Mouse (Mus musculus) bone marrow macrophage, adult 2 months (primary cell): ENCODE measurements around the gene Gm3776. TPM values are rescaled to one million over a fixed set of nuclear protein-coding genes. Genes with fewer than 3 reads are reported as not detected.
"Not testable (repeated sequence)": the region's sequence is repeated elsewhere in the genome, so short reads cannot be mapped to it uniquely, and the experiment has no call there.

Experiments
- H3K27ac ChIP-seq: 2 replicates; pipeline ENCODE4 v1.5.1; 2012; ENCODE audit warnings: low read depth, low read length; ENCODE audit not compliant: insufficient read depth
- H3K4me1 ChIP-seq: 2 replicates; pipeline ENCODE4 v1.6.1; 2012; ENCODE audit warnings: low read length; ENCODE audit not compliant: control insufficient read depth, insufficient read depth
- H3K4me3 ChIP-seq: 2 replicates; pipeline ENCODE4 v1.5.1; 2012; ENCODE audit warnings: mild to moderate bottlenecking, low read length, moderate library complexity; ENCODE audit not compliant: insufficient read depth
- CTCF ChIP-seq: IDR thresholded peaks from 2 replicates; pipeline ENCODE4 v1.5.1; 2012; ENCODE audit warnings: low read depth, mild to moderate bottlenecking, low read length, moderate library complexity
- POLR2A ChIP-seq: IDR thresholded peaks from 2 replicates; pipeline ENCODE4 v1.6.1; 2012; ENCODE audit warnings: mild to moderate bottlenecking, low read depth, low read length, borderline replicate concordance
- polyA plus RNA-seq: library from polyadenylated mRNA; stranded (reverse); fragments of >200 nt; gene quantifications from 2 replicates; pipeline ENCODE4 v1.2.4, GENCODE M21; 2012; ENCODE audit not compliant: missing spikeins, insufficient read depth, insufficient read length

Gene Gm3776
- polyA plus RNA-seq, 1 experiment, result not detected

DNA sequence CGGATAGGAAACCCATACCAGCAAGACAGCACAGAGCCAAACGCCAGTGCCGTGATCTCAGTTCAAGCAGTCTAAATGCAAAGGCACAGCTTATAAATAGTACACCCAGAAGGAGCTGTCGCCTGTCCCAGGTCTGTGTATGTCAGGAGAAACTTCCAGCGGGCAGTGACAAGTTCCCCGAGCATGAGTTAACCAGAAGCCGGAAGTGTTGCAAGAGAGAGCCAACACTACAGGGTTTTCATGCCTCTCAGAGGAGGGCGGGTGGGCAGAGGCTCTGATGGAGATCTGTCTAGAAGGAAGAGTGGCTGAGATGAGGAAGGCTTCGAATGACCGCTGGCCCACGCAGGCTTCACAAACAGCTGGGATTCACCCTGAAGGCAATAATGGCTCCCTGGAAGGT is 31.6 kb upstream of the Gm3776 start:
- Histone ChIP-seq H3K4me3 (no peak overlapping the region), H3K27ac (no peak overlapping the region), H3K4me1 (peaks cover 6% of the 10 kb centered on the region)
- TF ChIP-seq CTCF (no peak), POLR2A (no peak)

DNA sequence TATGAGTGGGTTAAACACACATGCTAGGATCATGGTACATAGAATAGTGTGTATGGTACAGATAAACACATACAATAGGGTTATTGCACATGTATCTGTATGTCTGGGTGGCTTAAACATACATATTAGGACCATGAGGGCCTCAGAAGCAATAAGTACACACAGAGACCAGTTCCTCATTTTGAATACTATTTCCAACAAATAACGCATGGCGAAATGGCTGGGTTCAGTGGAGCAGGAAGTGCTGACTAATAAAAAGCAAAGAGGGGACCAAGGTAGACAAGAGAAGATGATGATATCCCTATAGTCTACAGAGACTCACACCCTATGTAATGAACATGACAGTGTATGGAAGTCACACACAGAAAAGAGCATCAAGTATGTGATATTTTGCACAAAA is 28.8 kb upstream of the Gm3776 start:
- Histone ChIP-seq H3K27ac (no peak overlapping the region), H3K4me3 (no peak overlapping the region), H3K4me1 (peaks cover 6% of the 10 kb centered on the region)
- TF ChIP-seq CTCF (no peak), POLR2A (no peak)

DNA sequence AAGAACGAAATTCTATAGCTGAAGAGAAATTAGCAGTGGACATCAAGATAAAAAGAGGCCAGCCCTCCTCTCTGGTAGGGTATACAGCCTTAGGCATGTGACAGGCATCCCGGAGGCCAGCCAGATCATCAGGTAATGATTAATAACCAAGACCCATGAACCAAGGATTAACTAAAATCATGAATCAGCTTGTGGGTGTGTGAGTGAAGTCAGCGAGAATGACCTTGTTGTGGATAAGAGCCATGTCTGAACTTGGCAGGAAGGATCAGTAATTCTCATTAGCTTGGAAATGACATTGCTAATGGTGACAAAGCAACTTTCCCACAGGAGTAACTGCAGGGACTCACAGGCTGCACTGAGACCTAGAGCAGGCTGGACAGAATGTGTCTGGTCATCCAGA is 27.3 kb upstream of the Gm3776 start:
- H3K27ac ChIP-seq, H3K4me3 ChIP-seq, H3K4me1 ChIP-seq: not testable (repeated sequence)

DNA sequence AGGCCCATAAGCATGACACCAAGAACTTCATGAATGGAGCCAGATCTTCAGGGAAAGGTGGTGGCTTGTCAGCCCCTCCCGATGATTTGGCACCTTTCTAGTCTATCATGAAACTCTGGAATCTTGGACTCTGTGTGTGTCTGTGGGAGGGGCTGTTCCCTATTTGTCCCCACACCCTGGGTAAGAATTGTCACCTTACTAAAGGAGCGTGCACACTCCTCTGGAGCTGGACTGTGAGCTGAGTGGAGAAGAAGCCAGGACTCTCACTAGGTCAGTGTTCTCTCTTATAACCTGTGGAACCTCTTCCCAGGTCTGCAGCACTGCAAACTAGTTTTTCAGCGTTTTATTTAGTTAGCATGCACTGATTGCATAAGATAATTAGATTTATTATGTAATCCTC is 26.5 kb upstream of the Gm3776 start, which contains the start of gene Gsta1:
Gene Gsta1 (plus strand): TSS at position 196 of the 400 bp plus-strand sequence.
- not testable (repeated sequence) for H3K4me1 ChIP-seq, H3K27ac ChIP-seq, H3K4me3 ChIP-seq

DNA sequence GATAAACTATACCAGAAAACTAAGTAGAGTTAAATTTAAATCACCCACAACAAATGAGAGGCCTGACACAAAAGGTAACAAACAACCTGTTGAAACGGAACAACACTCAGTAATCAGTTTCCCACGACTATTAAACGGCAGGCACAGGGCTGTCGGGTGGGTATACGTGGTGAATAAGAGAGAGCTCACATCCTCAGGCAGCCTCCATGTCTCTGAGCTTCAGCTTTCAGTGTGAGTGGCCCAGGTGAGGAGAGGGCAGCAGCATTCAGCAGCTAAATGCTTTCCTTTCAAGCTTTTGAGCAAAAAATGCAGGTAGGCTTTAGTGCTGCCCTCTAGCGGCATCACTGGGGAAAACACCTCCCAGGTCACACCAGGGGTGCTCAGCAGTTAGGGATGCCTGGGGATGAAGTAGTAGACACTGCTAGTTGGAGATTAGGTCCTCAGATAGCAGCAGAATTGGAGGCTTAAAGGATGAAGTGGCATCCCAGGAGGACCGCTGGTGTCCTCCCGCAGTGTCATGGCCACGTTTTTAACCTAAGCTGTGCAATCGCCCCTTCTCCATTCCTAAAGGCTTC is 23.7 kb upstream of the Gm3776 start:
- not testable (repeated sequence) for H3K4me1 ChIP-seq

DNA sequence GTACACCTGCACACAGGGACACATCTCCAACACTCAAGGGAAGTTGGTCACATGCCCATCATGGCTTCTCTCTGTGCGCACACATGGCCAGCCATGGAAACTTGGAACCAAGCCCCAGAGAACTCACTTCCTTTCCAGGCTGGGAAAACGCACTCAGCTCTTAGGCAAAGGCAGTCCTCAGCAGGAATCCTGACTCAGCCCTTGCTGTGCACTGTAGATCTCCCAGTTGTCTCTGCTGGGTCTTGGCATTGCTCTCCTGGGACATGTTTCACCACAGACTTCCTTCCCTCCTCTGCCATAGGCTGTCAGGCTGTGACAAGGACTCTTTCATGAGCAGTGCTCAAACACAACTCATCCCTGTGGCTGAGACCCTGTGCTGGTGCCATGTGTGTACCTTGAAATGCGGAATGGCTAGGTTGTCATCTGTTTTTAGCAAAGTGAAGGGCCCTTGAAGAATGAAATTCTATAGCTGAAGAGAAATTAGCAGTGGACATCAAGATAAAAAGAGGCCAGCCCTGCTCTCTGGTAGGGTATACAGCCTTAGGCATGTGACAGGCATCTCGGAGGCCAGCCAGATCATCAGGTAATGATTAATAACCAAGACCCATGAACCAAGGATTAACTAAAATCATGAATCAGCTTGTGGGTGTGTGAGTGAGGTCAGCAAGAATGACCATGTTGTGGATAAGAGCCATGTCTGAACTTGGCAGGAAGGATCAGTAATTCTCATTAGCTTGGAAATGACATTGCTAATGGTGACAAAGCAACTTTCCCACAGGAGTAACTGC is 1.1 kb upstream of the Gm3776 start:
- H3K4me1 ChIP-seq, H3K27ac ChIP-seq, H3K4me3 ChIP-seq: not testable (repeated sequence)

More for the DNA sequence above, 23.7 kb upstream of the Gm3776 start:
- H3K4me3 ChIP-seq, H3K27ac ChIP-seq: not testable (repeated sequence)

DNA sequence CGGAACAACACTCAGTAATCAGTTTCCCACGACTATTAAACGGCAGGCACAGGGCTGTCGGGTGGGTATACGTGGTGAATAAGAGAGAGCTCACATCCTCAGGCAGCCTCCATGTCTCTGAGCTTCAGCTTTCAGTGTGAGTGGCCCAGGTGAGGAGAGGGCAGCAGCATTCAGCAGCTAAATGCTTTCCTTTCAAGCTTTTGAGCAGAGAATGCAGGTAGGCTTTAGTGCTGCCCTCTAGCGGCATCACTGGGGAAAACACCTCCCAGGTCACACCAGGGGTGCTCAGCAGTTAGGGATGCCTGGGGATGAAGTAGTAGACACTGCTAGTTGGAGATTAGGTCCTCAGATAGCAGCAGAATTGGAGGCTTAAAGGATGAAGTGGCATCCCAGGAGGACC is 2.8 kb downstream of the Gm3776 start:
- H3K4me1 ChIP-seq, H3K4me3 ChIP-seq, H3K27ac ChIP-seq: not testable (repeated sequence)

DNA sequence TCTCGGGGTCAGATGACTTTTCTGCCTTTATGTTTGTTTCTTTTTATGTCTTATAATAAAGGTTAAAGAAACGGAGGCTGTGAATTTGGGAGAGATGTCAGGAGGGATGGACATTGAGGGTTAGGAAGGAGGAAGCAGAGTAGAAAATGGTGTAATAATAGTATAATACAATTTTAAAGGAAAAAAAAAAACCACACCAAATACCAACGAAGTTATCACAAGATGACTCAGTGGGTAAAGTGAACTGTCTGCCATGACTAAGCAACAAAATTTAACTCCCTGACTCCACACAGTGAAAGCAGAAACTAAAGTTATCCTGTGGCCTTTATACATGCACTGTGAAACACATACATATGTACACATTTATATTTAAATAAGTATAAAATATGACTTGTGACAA is 14.0 kb downstream of the Gm3776 start:
- H3K4me3 ChIP-seq, H3K27ac ChIP-seq, H3K4me1 ChIP-seq: not testable (repeated sequence)

DNA sequence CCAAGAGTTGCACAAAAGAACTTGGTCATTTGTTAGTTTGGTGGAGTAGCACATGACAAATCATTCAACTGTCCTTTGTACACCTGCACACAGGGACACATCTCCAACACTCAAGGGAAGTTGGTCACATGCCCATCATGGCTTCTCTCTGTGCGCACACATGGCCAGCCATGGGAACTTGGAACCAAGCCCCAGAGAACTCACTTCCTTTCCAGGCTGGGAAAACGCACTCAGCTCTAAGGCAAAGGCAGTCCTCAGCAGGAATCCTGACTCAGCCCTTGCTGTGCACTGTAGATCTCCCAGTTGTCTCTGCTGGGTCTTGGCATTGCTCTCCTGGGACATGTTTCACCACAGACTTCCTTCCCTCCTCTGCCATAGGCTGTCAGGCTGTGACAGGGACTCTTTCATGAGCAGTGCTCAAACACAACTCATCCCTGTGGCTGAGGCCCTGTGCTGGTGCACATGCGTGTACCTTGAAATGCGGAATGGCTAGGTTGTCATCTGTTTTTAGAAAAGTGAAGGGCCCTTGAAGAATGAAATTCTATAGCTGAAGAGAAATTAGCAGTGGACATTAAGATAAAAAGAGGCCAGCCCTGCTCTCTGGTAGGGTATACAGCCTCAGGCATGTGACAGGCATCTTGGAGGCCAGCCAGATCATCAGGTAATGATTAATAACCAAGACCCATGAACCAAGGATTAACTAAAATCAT is 25.2 kb downstream of the Gm3776 start:
- H3K4me1 ChIP-seq, H3K4me3 ChIP-seq, H3K27ac ChIP-seq: not testable (repeated sequence)

DNA sequence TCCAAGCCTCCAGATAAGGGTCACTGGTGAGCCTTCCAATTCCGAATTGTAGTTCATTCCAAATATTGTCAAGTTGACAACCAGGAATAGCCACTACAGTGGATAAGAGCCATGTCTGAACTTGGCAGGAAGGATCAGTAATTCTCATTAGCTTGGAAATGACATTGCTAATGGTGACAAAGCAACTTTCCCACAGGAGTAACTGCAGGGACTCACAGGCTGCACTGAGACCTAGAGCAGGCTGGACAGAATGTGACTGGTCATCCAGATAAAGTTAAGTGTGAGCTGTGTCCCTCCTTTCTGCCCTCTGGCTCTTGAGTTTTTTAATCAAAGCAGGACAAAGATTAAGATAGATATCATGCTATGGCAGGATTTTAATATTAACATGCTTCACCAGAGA is 32.1 kb downstream of the Gm3776 start:
- H3K4me3 ChIP-seq, H3K27ac ChIP-seq, H3K4me1 ChIP-seq: not testable (repeated sequence)

DNA sequence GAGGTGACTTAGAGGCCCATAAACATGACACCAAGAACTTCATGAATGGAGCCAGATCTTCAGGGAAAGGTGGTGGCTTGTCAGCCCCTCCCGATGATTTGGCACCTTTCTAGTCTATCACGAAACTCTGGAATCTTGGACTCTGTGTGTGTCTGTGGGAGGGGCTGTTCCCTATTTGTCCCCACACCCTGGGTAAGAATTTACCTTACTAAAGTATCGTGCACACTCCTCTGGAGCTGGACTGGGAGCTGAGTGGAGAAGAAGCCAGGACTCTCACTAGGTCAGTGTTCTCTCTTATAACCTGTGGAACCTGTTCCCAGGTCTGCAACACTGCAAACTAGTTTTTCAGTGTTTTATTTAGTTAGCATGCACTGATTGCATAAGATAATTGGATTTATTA is 32.8 kb downstream of the Gm3776 start, which contains the start of gene Gm10639:
Gene Gm10639 (plus strand): TSS at position 201 of the 400 bp plus-strand sequence.
- H3K4me3 ChIP-seq, H3K27ac ChIP-seq, H3K4me1 ChIP-seq: not testable (repeated sequence)

DNA sequence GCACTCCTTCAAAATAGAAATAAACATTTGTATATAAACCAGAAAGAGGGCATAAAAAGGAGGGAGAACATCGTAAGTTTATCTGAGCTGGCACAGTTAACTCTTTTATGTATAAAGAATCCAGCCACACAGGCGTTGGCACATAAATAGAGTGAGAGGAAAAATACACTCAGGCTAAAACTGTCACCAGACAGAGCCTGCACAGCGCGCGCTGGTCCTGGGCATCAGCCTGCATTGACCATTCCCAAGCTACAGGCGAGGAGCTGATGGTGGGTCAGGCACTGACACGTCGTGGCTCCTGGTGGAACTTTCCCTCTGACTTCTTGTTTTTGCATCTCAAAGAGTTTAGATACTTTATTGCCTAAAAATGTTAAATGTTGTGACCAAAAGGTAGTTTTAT is 35.5 kb downstream of the Gm3776 start:
- H3K27ac ChIP-seq, H3K4me1 ChIP-seq, H3K4me3 ChIP-seq: not testable (repeated sequence)

DNA sequence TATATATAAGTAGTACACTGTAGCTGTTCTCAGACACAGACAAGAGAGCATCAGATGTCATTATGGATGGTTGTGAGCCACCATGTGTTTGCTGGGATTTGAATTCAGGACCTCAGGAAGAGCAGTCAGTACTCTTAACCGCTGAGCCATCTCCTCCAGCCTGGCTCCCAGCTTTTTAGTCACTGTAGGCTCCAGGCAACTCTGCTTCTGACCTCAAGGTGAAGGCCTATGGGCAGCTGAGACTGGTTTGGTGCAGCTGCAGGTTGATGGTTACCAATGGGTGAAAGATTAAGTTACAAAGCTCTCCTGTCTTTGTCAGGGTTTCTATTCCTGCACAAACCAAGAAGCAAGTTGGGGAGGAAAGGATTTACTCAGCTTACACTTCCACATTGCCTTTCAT is 36.8 kb downstream of the Gm3776 start:
- not testable (repeated sequence) for H3K27ac ChIP-seq, H3K4me3 ChIP-seq, H3K4me1 ChIP-seq

DNA sequence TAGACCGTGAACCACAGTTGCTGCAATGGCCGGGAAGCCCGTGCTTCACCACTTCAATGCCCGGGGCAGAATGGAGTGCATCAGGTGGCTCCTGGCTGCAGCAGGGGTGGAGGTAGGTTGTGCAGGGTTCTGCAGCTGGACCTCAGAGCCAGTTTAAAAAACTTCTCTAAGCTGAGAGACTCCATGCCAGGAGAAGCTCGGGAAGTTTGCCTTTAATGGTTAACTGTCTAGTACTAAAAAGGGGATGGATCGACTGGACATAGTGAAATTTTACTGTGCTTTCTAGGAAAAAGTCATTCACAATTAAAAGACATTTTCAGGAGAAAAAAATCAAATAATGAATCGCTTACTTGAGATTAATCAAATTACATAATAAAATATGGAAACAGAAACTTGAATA is 37.9 kb downstream of the Gm3776 start:
- H3K4me1 ChIP-seq, H3K4me3 ChIP-seq, H3K27ac ChIP-seq: not testable (repeated sequence)
